Mouse (Mus musculus): ENCODE data around the gene Cluh. TPM values are rescaled to one million over a fixed set of nuclear protein-coding genes. Genes with fewer than 3 reads are reported as not detected.

Gene Cluh
- polyA plus RNA-seq, 1 experiment, result 54.6 TPM

- DNase-seq (ENCODE audit: extremely low spot score in 1 of 2, low spot score in 1 of 2), result no peak
Observed at GRCm38 (mm10) chr11:74671839-74672238, 22.5 kb downstream of the Cluh start.

GRCm38 (mm10) chr11:74672901-74673513 lies 23.7 kb downstream of the Cluh start:
- no peak for DNase-seq (ENCODE audit: extremely low spot score in 1 of 2, low spot score in 1 of 2)

- no peak for DNase-seq (ENCODE audit: extremely low spot score in 1 of 2, low spot score in 1 of 2)
Observed at GRCm38 (mm10) chr11:74673561-74673960, 24.3 kb downstream of the Cluh start.

- no peak for DNase-seq (ENCODE audit: extremely low spot score in 1 of 2, low spot score in 1 of 2)
Observed at GRCm38 (mm10) chr11:74674713-74675112, 25.4 kb downstream of the Cluh start.

GRCm38 (mm10) chr11:74675156-74675555 lies 25.9 kb downstream of the Cluh start:
- peak; percentile 44 to 79 for DNase-seq (ENCODE audit: extremely low spot score in 1 of 2, low spot score in 1 of 2)

- DNase-seq (ENCODE audit: extremely low spot score in 1 of 2, low spot score in 1 of 2), result no peak
Observed at GRCm38 (mm10) chr11:74692151-74692550, 42.9 kb downstream of the Cluh start.

GRCm38 (mm10) chr11:74699505-74699904 lies 50.2 kb downstream of the Cluh start:
- no peak for DNase-seq (ENCODE audit: extremely low spot score in 1 of 2, low spot score in 1 of 2)

- no peak for DNase-seq (ENCODE audit: extremely low spot score in 1 of 2, low spot score in 1 of 2)
Observed at GRCm38 (mm10) chr11:74704068-74704467, 54.8 kb downstream of the Cluh start.

- no peak for DNase-seq (ENCODE audit: extremely low spot score in 1 of 2, low spot score in 1 of 2)
Observed at GRCm38 (mm10) chr11:74708781-74709180, 59.5 kb downstream of the Cluh start.

GRCm38 (mm10) chr11:74710671-74711070 lies 61.4 kb downstream of the Cluh start:
- DNase-seq (ENCODE audit: extremely low spot score in 1 of 2, low spot score in 1 of 2), result no peak

GRCm38 (mm10) chr11:74715971-74716525 lies 66.8 kb downstream of the Cluh start:
- peak in 1 of 2 experiments; percentile 26 for DNase-seq (ENCODE audit: extremely low spot score in 1 of 2, low spot score in 1 of 2)

Other genes starting within 250 kb of the Cluh start
- gene Rap1gap2, start 38.6 kb upstream of the Cluh start, polyA plus RNA-seq (2012; rRNA removed), result 114 and 115 TPM in 2 replicates
- gene Ccdc92b, start 29.9 kb upstream of the Cluh start, polyA plus RNA-seq (2012; rRNA removed), result 19.5 and 19.9 TPM in 2 replicates
- 157 and 175 TPM in 2 replicates for gene Pafah1b1, start 75.2 kb downstream of the Cluh start, polyA plus RNA-seq (2012; rRNA removed)
- 15.2 and 15.9 TPM in 2 replicates for gene Mettl16, start 121.3 kb downstream of the Cluh start, polyA plus RNA-seq (2012; rRNA removed)
- gene Mnt, start 181.4 kb downstream of the Cluh start, polyA plus RNA-seq (2012; rRNA removed), result 18.2 and 20.8 TPM in 2 replicates
- gene Sgsm2, start 247.6 kb downstream of the Cluh start, polyA plus RNA-seq (2012; rRNA removed), result 71.9 and 80.2 TPM in 2 replicates
- 15.6 and 17.6 TPM in 2 replicates for gene Tsr1, start 248.6 kb downstream of the Cluh start, polyA plus RNA-seq (2012; rRNA removed)